Mouse (Mus musculus): ENCODE results near the gene Kdelc1. TPM values are rescaled to one million over a fixed set of nuclear protein-coding genes. Genes with fewer than 3 reads are reported as not detected.

Gene Kdelc1
- 11.8 and 13.7 TPM in 2 replicates for polyA plus RNA-seq (2012; rRNA removed)

DNA sequence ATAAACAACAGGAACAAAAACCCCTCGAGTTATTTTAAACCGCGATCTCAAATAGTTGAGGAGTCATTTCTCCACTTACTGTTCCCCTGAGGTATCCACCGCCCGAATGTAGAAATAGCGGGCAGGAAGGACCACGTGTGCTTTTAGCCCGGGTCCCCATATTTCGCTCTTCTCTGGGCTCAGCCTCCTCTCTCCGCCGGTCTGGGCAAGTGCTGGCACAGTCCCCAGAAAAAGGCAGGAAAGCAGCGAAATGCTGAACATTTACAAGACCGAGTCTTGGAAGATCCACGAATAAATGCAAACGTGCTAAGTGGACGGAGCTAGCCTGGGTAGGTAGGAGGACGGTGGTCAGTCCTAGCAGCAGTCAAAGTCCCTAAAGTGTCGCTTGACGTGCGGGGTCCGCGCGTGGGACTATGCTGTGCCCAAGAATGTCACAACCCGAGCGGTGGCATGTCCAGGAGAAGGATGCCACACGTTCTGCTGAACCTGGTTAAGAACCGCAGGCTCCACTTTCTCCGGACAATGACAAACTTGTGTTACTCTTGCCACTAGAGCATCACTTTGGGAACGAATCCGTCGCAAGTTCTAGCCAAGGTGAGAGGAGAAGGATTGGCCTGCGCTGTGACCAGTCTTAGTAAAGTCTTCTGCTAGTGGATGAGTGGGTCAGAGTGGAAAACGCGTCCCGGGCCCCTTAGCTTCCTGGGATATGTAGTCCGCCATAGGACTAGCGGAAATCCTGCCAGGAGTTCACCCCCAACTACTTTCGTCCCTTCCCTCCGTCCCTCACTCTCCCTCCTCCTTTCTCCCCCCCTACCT is at the start of gene Kdelc1, which contains the start of gene Bivm:
Gene Kdelc1, minus strand, starts transcription at position 570 of the 816 bp plus-strand sequence.
Gene Bivm, plus strand, starts transcription at position 719 of the 816 bp plus-strand sequence.

DNA sequence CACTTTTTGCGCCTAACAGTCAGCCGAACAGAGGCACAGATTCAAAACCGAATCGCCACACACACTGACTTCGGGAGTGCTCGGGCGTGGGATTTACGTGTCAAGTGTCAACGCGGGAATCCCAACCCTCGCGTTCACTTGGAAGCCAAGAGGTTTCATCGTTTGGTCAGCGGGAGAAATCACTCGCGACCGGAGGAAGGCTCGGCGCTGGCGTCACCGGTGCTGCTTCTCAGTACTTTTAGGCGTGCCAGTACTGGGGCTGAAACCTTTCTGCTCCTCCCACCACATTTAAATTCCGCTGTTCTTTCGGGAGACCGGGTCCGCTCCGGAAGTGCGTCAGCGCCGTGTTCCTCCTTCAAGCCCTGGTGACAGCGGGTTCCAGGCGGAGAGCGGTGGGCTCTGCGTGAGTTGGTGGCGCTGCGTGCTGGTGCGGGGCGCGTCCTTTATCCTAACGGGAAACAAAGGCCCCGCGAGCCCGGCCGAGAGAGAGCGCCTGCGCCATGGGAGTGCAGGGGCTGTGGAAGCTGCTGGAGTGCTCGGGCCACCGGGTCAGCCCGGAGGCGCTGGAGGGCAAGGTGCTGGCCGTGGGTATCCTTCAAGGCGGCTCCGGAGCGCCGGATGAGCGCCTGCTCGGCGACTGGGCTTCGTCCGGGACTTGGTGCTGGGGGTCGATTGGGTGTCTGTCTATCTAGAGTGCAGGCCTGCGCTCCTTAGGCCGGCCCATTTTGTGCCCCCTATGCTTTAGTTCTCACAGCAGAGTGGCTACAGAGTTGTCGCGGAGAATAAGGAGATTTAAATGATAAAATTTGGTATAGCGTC is 29.2 kb upstream of the Kdelc1 start, which contains the start of gene Ercc5:
Gene Ercc5, plus strand, starts transcription at position 182 of the 819 bp plus-strand sequence.

DNA sequence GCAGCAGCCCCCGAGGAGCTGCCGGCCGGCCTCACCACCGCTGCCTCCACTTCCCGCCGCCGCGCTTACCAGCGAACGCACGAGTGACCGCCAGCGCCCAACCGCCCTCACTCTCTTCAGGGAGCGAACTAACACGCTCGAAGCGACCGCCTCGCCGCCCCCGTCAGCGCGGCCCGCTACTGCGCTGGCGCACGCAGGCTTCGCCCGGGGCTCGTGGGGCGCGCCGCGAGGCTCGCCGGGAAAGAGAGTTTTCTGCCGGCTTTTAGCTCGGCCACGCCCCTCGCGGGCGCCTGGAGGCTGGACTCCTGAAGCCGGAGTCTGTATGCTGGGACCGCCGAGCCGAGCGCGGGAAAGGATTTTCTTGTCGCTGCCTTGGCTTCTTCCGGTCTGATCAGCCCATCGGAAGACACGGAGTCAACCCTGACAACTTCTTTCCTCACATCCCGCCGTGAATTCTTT is 16.3 kb downstream of the Kdelc1 start, which contains the start of gene Tex30:
Gene Tex30, minus strand, starts transcription at position 183 of the 459 bp plus-strand sequence.

DNA sequence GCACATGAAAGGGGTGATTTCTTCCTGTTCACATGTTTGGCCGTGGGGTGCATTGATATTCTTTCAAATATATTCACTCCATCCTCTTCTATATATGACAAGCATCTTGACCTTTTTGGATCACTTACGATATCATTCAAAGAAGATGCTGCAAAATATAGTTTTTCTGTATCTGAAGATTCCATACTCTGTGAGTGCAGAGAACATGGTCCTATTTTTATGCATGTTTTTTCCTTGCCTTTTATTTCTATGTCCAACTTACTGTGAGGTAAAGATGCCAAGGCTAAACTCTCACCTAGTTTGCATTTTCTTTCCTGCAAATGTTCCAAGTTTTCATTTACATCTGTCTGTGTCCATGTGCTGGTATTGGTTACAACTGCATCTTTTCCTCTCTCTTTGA is 56.8 kb downstream of the Kdelc1 start, which contains the start of gene Gm8251:
Gene Gm8251, minus strand, starts transcription at position 101 of the 400 bp plus-strand sequence.

Other genes with a start within 250 kb of the Kdelc1 start
- 10.2 and 10.6 TPM in 2 replicates for gene Tpp2, start 185.2 kb downstream of the Kdelc1 start, polyA plus RNA-seq (2012; rRNA removed)
- 0.01 and 0.05 TPM in 2 replicates for gene Mettl21c, start 98.8 kb downstream of the Kdelc1 start, polyA plus RNA-seq (2012; rRNA removed)
- gene Gm8251, start 56.9 kb downstream of the Kdelc1 start, polyA plus RNA-seq (2012; rRNA removed), result 0.10 and 0.15 TPM in 2 replicates
- gene Tex30, start 16.4 kb downstream of the Kdelc1 start, polyA plus RNA-seq (2012; rRNA removed), result 14.9 and 17.2 TPM in 2 replicates
- 2.6 and 2.8 TPM in 2 replicates for gene Bivm, start 149 bp upstream of the Kdelc1 start, polyA plus RNA-seq (2012; rRNA removed)
- 3.8 TPM in 2 replicates for gene Ercc5, start 28.9 kb upstream of the Kdelc1 start, polyA plus RNA-seq (2012; rRNA removed)
- gene Mettl21e, start 100.2 kb upstream of the Kdelc1 start, polyA plus RNA-seq (2012; rRNA removed), result 0.01 TPM in 2 replicates